Mouse (Mus musculus) hindbrain, embryonic 12.5 days (tissue): ENCODE results near the gene Fadd. TPM values are rescaled to one million over a fixed set of nuclear protein-coding genes. Genes with fewer than 3 reads are reported as not detected.

Experiments
- polyA plus RNA-seq: library from polyadenylated mRNA; unstranded; fragments of >200 nt; fragmentation: Nextera tagmentation; extraction: Ambion mirVana; gene quantifications from 2 replicates; pipeline ENCODE4 v1.2.1, GENCODE M21; 2016

Fadd gene
- polyA plus RNA-seq, 1 experiment from 2014 or later: 7.4 TPM

Other genes with a start within 250 kb of the Fadd start
- gene Cttn, start 111.5 kb downstream of the Fadd start, polyA plus RNA-seq: 198 and 213 TPM in 2 replicates
- 48.9 and 49.0 TPM in 2 replicates for gene Ppfia1, start 28.7 kb downstream of the Fadd start, polyA plus RNA-seq
- gene Ano1, start 169.5 kb upstream of the Fadd start, polyA plus RNA-seq: 6.9 and 7.5 TPM in 2 replicates